12 mouse cellular contexts compared by ENCODE assay signal in genomic region chr12:110087812-110088211, GRCm38 (mm10).
A peak's percentile ranks its signal among the peaks of the same experiment; 100 is the strongest.
DNase-seq lines count a peak whose midpoint lies in the region; ATAC-seq lines count a peak whose summit lies in the region.
"Had no signal": no experiment of that assay in that cellular context is flagged by ENCODE, and none has a peak within 500 bp of the region (broad histone marks: within the 10 kb centered on the region; RNA-seq: fewer than 3 reads in every experiment).

No protein-coding gene starts in this region.

- DNase-seq in lung, postnatal 14 days, result peak; percentile 37
- DNase-seq in lung, postnatal 25 days (ENCODE audit: low spot score), result no peak
- DNase-seq in adipocyte (ENCODE audit: low spot score), result peak; percentile 58
- peak; percentile 45 for DNase-seq in skeletal muscle tissue, adult 2 months (ENCODE audit: low read depth, low spot score)
- no peak for DNase-seq in cerebellum, adult 9-10 months
- DNase-seq in left cerebral cortex, adult 18-20 months (ENCODE audit: low spot score in 2 of 2), result no peak
- DNase-seq: cerebellum, postnatal 14 days; kidney, postnatal 10 days; layer of hippocampus, adult 9-11 months; midbrain, embryonic 14.5 days; thymus, postnatal 25 days had no signal

- ATAC-seq in granulocyte monocyte progenitor cell, adult 5-6 weeks (replicated peaks; ENCODE audit: poor library complexity, severe bottlenecking), result peak; percentile 72

Comparison
In these comparisons a context has a peak if more than half of its experiments do, and no peak if none do; other contexts are left out.
1. DNase-seq: peak in lung, postnatal 14 days (single experiment), adipocyte (single experiment) and skeletal muscle tissue, adult 2 months (single experiment); none in lung, postnatal 25 days (single experiment), cerebellum, adult 9-10 months (single experiment) and left cerebral cortex, adult 18-20 months (0 of 2).